Mouse (Mus musculus) mature B cell (primary cell): ENCODE measurements around the gene Map7.

ENCODE experiments used
- in situ Hi-C: fragments of 300-500 bp; cut with MboI; formaldehyde crosslinking; loops from 2 replicates; pipeline ENCODE4 v1.14.3; 2019

The Map7 gene

DNA sequence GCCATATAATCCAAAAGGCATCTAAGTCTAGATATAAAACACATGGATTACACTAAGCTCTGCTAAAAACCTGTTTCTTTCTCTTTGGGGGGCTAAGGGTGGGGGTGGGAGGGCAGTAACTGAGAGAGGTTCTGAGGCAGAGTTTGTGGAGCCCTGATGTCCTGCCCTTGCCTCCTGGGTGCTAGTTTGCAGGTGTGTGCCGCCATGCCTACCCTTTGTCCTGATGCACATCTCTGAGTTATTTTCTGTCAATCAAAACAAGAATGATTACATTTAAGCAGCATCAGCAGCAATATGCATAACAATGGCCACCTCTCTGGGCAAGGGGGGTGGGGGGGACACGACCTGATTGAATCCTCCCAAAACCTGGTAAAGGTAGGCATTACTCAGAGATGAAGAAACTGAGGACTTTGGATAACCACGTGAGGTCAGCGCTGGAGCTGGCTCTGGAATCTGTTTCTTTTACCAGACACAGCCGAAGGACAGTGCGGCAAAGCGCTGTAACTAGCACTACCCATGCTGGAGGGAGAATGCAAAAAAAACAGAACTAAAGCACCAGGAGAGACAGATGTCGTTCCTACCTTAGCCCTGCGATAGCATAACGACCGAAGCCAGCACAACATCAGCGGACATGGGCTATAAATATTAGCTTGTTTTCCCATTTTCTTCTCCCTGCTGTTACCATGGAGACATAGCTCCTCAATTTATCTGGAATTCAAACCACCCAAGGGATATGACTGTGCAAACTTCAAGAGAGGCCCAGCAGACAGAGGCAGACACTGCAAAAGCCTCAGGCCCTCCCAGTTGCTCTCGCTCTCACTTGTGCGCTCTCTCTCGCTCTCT, 137.9 kb downstream of the Map7 start:
- in situ Hi-C loops: no loop called here

DNA sequence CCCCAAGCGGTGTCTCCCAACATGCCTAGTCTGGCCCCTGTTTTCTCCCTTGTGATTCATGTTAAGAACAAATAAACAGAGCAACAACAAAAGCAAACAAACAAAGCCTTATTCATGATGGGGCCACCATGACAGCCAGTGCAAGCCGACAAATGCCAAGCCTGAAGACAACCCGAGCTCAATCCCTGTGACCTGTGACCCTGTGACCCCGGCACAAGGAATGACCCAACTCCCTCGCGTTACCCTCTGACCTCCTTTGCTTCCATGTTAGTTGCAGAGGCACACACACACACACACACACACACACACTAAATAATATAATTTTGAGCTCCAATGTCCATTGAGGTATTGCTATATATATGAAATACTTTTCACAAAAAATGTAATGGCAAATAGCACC, 139.1 kb downstream of the Map7 start:
- in situ Hi-C loops: no loop called here

DNA sequence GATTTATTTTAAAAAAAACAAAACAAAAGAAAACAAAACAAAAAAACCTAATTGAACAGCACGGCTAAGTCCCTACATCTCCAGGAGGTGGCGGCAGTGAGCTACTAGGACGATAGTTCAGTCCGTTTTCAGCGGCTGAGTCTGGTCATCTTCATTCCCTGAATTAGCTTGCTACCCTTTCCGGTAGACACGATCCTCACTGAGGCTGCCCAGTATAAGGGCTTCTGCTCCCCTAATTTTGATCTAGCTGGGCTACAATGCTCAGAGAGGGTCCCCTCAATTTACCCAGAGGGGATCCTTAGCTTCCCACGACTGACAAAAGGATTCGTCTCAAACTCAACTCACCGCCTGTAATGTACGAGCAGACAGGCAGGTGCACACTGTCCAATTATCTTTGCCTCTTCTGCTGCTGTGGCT, 142.2 kb downstream of the Map7 start:
- in situ Hi-C loops: no loop called here

DNA sequence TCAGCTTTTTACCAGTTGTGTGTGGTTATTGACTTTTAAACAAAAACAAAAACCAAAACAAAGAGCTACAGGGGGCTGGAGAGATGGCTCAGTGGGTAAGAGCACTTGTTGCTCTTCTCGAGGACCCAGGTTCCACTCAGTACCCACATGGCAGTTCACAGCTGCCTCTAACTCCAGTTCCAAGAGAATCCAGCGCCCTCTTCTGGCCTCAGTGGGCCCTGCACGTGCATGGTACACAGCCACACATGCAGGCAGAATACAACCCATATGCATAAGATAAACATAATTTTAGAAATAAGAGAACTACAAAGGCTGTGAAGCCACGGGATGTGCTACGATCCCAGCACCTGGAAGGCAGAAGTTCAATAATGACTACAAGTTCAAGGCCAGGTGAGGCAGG, 147.7 kb downstream of the Map7 start:
- in situ Hi-C loops: no loop called here

DNA sequence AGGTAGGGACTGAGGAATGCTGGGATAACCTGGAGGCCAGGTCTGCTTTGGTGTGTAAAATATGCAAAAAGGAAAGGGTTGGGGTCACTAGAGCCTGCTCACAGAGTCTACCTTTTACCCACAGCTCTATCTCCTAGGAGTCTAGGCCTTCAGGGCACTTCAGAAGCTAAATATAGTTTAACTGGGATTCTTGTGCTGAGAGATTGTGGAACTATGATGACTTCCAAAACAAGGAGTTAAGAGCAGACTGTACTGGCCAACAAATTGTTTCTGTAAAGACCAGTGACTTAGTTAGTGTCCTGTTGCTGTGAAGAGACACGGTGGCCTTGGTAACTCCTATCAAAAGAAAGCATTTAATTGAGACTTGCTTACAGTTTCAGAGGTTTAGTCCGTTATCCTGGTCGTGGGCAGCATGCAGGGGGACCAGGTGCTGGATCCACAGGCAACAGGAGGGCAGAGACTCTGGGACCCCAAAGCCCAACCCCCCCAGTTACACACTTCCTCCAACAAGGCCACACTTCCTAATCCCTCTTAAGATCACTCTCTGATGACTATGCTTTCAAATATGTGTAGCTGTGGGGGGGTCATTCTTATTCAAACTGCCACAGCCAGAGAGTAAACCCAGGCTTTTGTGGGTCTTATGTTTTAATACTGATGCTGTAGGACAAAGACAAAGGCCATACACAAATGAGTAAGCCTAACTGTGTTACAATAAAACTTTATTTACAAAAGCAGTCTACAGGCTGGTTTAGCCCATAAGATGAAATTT, 150.1 kb downstream of the Map7 start:
- in situ Hi-C loops: no loop called here

DNA sequence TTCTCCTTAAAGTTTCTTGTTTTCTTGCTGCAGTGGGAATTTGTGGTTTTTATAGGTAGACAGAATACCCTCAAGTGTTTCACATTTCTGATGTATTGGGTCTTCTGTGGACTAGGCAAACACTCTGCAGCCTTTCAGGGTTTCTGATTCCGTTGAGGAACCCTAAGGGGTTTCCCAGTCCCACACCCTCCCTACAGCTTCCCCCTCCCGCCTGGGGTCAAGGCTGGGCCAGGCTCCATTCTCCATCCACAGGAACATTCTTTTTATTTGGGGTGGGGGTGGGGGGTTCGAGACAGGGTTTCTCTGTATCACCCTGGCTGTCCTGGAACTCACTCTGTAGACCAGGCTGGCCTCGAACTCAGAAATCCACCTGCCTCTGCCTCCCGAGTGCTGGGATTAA, 150.8 kb downstream of the Map7 start:
- in situ Hi-C loops: no loop called here

DNA sequence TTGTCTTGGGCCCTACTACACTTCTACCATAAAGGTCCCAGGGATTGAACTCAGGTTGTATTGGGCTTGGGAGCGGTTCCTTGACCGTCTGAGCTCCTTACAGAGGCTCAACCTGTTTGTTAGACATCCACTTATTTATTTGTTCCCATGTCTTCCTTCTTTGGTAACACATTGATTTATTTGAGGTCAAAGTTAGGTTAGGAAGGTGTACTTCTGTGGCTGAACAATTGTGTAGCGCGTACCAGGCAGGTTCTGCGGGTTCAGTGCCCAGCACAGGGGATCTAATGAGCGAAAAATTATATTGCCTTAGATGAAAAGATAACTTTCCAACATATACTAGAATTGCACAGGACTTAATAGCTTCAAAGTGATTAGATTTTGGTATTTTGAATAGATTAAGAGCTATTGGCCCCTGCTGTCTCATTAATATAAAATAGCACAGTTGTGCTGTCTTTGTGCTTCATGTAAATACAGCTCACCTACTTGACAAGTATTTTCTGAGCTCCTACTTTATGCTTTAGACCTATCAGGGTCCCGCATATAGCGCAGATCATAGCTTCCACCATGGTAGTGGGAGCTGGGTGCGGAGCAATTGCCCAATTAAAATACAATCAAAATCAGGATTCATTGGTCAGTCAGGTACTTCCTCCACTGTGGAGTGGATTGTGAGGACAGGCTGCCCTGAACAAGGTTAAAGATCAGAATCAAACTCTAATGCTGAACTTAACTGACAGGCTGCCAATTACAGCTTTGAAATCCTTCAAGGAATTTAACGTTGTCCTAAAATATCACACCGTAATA, 162.9 kb downstream of the Map7 start:
- in situ Hi-C loops: no loop called here

DNA sequence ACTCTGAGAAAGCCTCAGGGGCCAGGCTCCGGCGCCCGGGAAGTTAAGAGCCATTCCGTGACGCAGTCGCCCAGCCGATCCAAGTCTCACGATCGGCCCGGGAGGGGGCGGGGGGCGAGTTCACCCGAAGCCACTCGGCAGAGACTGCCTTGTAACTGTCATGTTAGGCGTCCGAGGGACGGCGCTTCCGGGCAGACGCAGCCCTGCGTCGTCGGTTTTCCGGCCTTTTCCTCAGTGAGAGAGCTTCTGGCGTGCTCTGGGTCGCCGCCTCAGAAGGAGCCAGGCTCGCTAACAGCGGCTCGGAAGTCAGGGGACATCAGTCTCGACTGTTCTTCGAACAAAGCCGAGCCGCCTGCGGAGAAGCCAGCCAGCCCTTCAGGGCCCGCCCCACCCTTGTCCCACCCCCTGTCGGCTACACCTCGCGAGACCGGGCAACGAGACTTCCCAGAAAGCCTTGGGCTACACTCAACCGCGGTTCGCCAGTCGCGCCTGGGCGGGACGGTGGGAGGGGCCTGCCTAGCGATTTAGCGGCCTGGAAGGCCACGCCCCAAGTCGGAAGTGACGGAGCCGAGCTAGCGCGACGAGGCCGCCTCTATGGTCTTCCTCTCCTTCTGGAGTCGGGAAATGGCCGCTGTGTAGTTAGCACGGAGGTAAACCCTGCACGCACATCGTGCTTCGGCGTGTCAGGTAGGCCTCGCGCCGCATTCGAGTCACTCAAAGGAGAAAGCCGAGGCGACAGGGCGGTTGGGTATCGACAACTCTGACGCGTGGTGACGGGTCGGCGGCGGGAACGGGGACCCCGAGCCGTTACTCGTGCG, 163.9 kb downstream of the Map7 start, which contains the start of gene Bclaf1:
TSS of gene Bclaf1 (plus strand) at position 552 of the 818 bp plus-strand sequence.
- in situ Hi-C loops: no loop called here

DNA sequence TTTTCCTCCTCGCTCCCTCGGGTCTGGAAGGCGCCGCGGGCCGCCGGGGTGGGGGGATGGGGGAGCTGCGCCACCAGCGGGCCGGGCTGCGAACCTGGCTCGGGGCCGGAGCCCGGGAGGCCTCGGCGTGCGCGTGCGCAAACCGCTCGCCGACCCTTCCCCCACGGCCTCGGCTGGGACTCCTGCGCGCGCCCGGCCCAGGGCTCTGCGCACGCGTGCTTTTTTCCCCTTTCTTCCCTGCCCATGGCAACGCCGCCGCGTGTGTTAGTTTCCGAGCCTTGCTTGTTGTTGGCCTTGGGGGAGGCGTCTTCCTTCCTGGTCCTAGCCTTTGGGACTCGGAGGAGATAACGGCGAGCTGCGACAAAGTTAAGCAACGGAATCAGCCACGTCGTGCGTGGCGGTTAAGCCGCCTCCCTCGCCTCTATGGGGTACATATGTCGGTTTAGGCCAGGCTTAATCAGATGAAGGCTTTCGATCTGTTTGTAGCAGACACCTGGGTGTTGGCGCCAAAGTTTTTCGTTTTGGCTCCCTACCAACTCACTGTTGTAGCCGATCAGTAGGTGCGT, 164.5 kb downstream of the Map7 start:
- in situ Hi-C loops: no loop called here

DNA sequence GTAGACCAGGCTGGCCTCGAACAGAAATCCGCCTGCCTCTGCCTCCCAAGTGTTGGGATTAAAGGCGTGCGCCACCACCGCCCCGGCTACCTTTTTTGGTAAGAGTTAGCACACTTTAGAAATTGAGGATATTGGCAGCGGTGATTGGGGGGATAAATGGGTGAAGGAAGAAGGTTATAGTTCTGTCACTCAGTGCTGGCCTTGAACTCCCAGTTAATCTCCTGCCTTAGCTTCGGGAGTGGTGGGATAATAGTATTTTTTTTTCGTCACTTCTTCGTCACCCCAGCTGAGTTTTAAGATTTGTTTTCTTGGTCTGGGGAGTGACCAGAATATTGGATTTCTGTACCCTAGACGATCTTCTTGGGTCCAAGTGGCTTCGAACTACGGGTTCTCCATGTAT, 165.2 kb downstream of the Map7 start:
- in situ Hi-C loops: no loop called here

DNA sequence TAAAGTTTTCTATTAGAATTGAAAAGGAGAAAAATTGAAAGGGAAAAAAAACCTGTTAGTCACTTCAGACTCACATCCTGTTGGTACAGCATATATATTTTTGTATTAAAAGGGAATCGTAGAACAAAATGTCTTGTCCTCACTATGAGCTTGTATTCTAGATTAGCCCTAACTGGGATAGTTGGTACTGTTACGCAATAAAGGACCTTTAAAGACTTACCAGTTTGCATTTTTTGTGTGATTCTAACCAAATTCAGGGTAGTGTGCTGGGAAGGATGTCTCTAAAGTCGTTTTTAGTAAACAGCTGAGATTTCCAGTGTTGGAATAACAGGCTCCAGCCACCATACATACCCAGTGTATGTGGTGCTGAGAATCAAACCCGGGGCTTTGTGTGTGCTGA, 165.7 kb downstream of the Map7 start:
- in situ Hi-C loops: no loop called here

DNA sequence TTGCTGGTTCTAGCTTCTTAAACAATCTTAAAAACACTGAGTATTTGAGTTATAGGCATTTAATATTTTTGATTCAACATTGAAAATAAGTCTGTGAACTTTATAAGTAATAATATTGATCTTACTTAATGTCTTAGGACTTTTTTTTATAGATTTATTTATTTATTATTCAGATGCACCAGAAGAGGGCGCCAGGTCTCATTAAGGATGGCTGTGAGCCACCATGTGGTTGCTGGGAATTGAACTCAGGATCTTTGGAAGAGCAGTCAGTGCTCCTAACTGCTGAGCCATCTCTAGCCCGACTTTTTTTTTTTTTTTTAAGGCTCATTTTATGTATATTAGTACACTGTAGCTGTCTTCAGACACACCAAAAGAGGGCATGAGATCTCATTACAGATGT, 166.5 kb downstream of the Map7 start:
- in situ Hi-C loops: no loop called here

DNA sequence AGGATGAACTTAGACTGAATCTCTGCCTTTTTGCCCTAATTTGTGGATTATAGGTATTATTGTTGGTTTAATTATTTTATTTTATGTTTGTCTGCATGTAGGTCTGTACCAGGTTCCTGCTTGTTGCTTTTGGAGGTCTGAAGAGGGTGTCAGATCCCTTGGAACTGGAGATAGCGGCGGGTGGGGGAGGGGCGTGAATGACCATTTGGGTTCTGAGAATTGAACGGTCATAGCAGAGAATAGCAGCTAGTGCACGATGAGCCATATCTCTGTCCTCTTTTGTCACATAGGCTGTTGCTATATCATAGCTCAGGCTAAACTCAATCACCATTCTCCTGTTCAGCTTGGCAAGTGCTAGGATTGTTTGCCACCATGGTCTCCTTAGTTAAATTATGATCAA, 169.2 kb downstream of the Map7 start:
- in situ Hi-C loops: no loop called here

DNA sequence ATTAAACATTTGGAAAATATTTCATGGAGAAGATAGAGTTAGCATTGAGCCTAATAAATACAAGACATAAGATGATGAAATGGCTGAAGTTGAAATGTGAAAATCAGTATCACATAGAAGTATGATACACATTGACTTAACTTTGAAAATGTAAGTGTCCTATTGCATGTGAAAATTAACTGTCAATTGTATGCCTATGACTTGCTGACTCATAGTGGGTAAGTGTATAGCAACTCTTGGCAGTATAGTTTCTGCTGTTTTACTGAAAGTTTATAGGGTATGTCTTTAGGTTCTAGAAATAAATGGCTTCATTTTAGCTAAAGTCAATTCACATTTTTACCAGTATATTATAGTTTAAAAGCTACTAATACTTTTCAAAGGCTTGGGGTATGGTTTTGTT, 178.0 kb downstream of the Map7 start:
- in situ Hi-C loops: no loop called here
